Mouse (Mus musculus) cerebral cortex, adult 2 months (tissue): ENCODE measurements around the gene Serf1.

Experiments
- WGBS: fragments of 180-500 bp; shearing (Covaris S2); methylation state at CpG from one replicate; pipeline ENCODE4 v1.1.7; 2018; 5-methylcytosine and 5-hydroxymethylcytosine counted together

Serf1 gene

GRCm38 (mm10) chr13:100107652-100108472 lies at the start of gene Serf1:
Gene Serf1, plus strand, starts transcription at chr13:100108012.
- 1% methylated on average over 76 of the region's 76 CpGs for WGBS

DNA sequence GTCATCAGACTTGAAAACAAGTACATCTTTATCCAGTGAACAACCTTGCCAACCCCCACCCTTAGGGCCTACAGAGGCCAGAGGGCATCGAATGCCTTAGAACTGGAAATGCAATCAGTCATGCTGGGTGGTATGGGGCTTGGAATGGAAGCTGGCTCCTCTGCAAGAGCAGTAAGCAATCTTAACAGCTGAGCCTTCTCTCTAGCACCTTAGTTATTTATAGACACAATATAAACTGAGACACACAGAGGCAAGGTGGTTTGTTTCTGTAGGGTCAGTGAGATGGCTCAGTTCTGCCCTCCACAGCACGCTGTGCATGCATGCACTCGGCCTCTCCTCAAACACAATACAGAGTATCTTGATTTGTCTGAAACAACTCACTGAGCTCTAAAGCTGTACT lies 43.9 kb upstream of the Serf1 start:
- WGBS = 94% methylated on average over 3 of the region's 3 CpGs

GRCm38 (mm10) chr13:100067821-100068220 lies 40.0 kb upstream of the Serf1 start:
- 75% methylated on average over 6 of the region's 6 CpGs for WGBS

DNA sequence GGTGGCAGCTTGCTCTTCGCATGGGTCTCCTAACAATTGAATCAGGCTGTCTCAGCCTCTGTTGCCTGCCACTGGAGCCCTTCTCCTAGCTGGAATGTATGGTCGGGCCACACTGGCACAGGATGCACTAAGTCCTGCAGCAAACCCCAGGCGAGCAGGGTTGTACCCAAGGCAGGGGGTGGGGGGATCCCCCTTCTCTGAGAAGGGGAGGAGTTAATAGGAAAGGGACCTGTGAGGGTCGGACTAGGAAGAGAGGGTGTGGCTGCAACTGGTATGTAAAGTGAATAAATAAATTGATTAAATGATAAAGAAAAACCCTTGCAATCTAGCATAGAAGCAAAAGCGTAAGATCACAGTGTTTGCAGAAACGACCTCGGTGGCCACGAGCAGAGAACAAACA lies 36.3 kb upstream of the Serf1 start:
- WGBS = 91% methylated on average over 8 of the region's 8 CpGs

DNA sequence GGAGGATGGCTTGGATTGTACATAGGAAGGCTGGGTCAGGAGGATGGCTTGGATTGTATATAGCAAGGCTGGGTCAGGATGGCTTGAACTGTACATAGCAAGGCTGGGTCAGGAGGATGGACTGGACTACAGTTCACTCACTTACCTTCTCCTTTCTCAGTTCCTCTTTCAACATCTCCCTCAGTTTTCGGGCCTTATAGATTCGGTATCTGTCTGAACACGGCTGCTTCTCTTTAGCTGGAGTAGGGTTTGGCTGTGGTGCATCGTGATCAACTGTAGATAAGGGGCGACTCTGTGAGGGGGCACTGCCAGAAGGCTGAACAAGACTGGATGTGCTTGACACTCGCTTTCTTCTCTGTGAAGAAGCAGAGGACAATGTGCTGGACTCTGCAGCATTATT lies 9.0 kb upstream of the Serf1 start:
- 83% methylated on average over 6 of the region's 6 CpGs for WGBS

DNA sequence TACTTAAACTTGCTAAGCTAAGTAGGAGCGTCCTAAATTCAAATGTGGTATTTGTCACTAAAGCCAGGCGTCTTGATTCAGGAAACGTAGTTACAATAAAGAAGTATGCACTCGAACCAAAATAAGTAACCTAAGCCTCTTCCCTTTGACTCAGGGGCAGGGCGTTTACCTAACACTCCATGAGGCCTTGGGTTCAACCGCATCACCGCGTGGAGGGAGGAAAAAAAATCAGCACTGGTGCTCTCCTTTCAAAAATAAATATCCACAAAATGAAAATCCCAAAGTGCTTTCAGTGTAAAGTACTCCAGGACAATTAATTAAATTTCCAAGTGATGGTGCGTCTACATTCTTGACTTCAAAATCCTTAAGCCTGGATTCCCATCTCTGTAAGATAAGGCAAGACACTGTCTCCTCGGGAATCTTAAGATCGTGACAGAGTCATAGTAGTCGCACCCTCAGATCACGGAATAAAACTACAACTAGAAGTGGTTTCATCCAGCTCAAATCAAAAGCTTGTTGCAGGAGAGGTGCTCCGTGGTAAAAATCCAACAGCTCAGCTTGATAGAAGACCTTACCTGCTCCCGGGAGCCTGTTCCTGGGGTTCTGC lies 4.7 kb upstream of the Serf1 start:
- 2% methylated on average over 15 of the region's 15 CpGs for WGBS

DNA sequence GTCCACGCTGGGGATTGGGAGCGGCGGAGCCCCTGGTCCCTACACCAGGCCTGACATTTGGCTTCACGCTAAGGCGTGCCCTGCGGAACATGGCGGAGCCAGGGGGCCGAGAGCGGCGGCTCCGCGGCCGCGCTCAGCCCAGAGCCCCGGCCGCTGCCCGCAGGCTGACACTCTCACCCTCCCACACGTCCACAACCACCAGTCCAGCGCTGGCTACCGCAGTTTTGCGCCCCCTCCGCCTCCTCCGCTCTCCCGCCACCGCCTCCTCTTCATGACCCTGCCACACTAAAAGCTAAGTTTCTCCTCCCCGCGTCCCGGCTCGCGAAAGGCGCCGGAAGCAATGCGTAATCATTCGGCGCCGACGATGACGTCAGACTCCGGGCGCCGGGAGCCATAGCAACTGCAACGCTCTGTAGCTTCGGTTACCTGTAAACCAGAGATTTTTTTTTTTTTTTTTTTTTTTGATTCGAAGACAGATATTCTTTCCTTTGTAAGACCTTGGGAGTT lies 4.0 kb upstream of the Serf1 start, which contains the start of gene Bdp1:
Gene Bdp1, minus strand, starts transcription at position 323 of the 507 bp plus-strand sequence.
- 1% methylated on average over 44 of the region's 44 CpGs for WGBS

GRCm38 (mm10) chr13:100112218-100112972 lies 4.6 kb downstream of the Serf1 start:
- 34% methylated on average over 5 of the region's 5 CpGs for WGBS

DNA sequence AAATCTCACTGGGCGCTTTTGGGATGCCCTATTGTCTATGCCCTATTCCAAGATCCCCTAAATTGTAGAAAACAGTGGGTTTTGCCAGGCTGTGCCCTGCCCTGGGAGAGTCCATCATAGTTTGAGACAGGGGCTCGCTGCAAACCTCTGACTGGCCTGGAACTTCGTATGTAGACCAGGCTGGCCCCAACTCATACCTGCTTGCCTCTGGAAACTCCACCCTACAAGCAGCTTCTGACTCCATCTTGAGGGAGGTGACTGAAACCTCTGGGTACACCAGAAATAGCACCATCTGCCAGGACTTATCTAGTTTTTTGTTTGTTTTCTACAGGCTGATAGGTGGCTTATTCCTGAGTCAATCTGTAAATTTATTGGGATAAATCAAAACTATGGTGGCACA lies 16.2 kb downstream of the Serf1 start:
- WGBS = 89% methylated on average over 3 of the region's 3 CpGs

- 4% methylated on average over 42 of the region's 42 CpGs for WGBS
Measured at GRCm38 (mm10) chr13:100124423-100125257, 16.8 kb downstream of the Serf1 start, which contains the start of gene Smn1. Gene Smn1, plus strand, starts transcription at chr13:100124852.

- whole genome bisulfite sequencing = 2% methylated on average over 10 of the region's 10 CpGs
Measured at GRCm38 (mm10) chr13:100125258-100125643, 17.4 kb downstream of the Serf1 start.

- WGBS = 76% methylated on average over 8 of the region's 8 CpGs
Measured at GRCm38 (mm10) chr13:100141646-100142314, 34.0 kb downstream of the Serf1 start.

- 70% methylated on average over 1 of the region's 1 CpGs for WGBS
Measured at GRCm38 (mm10) chr13:100152659-100153058, 44.8 kb downstream of the Serf1 start.

DNA sequence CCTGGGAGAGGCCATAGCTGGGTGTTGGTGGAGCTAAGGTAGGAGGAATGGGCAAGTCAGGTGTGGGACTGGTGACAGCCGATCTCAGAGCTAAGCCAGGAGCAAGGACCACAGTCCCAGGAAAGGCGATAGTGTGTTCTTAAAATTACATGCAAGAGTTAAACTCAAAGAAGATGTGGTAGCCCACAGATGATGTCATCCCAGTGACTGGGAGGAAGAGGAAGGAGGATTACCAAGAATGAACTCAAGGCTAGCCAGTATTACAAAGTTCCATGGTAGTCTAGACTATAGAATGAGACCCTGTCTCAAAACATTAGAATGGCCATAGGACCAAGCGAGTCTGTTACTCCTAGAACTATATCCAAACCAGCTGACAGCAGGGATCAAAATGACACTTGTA lies 48.8 kb downstream of the Serf1 start:
- WGBS = 93% methylated on average over 3 of the region's 3 CpGs

GRCm38 (mm10) chr13:100161171-100161870 lies 53.5 kb downstream of the Serf1 start:
- 90% methylated on average over 11 of the region's 11 CpGs for WGBS
